Comparison of ENCODE assay signal across 27 mouse cellular contexts in the genomic region with DNA sequence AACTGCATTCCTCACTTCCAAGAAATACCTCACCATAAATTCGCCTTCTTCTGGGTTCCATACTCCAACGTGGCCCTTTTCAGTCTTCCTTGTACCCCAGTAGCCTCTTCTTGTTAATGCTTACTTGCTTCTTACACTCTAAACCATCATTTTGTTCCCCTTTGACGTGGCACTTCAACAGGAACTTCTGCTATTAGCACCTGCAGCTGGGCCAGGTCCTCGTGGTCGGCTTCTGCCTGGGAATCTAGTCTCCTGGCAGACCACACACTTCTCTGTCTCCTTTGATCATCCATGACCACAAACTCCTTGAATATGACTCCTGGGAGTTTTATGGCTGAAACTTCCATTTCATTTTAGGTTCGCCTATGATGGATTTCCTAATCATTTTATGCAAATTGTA.
"Had no signal": no experiment of that assay in that cellular context is flagged by ENCODE, and none has a peak within 500 bp of the region (broad histone marks: within the 10 kb centered on the region; RNA-seq: fewer than 3 reads in every experiment).

No protein-coding gene starts in this region.

- H3K4me2 ChIP-seq: embryonic facial prominence, embryonic 12.5 days; embryonic facial prominence, embryonic 13.5 days; embryonic facial prominence, embryonic 15.5 days; forebrain, embryonic 12.5 days; forebrain, embryonic 13.5 days; forebrain, embryonic 15.5 days had no signal

- H3K9me3 ChIP-seq: embryonic facial prominence, embryonic 10.5 days; embryonic facial prominence, embryonic 12.5 days; embryonic facial prominence, embryonic 13.5 days; embryonic facial prominence, embryonic 15.5 days; forebrain, embryonic 10.5 days; forebrain, embryonic 12.5 days; forebrain, embryonic 13.5 days; forebrain, embryonic 15.5 days had no signal

- H3K4me1 ChIP-seq: embryonic facial prominence, embryonic 10.5 days; embryonic facial prominence, embryonic 12.5 days; embryonic facial prominence, embryonic 13.5 days; embryonic facial prominence, embryonic 15.5 days; forebrain, embryonic 10.5 days; forebrain, embryonic 12.5 days; forebrain, embryonic 13.5 days; forebrain, embryonic 15.5 days had no signal

- H3K9ac ChIP-seq: embryonic facial prominence, embryonic 12.5 days; embryonic facial prominence, embryonic 13.5 days; embryonic facial prominence, embryonic 15.5 days; forebrain, embryonic 12.5 days; forebrain, embryonic 13.5 days; forebrain, embryonic 15.5 days; forebrain, postnatal 0 days had no signal

- H3K27ac ChIP-seq: embryonic facial prominence, embryonic 10.5 days; embryonic facial prominence, embryonic 12.5 days; embryonic facial prominence, embryonic 13.5 days; embryonic facial prominence, embryonic 15.5 days; forebrain, embryonic 10.5 days; forebrain, embryonic 12.5 days; forebrain, embryonic 13.5 days; forebrain, embryonic 15.5 days; gastrocnemius, adult 2 months; heart, adult 2 months had no signal

- DNase-seq: cerebellum, adult 9-10 months; cerebellum, adult 9-11 months; cerebellum, postnatal 10 days; cerebellum, postnatal 14 days; cerebellum, postnatal 25 days; cerebellum, postnatal 36 days; embryo, embryonic 11 days; forebrain, postnatal 0 days; gastrocnemius, adult 2 months; gastrocnemius, postnatal 10 days; gastrocnemius, postnatal 14 days; gastrocnemius, postnatal 25 days; gastrocnemius, postnatal 36 days; heart, adult 11 months; heart, adult 18-20 months; heart, adult 2 months had no signal

- ATAC-seq: forebrain, embryonic 13.5 days; forebrain, embryonic 14.5 days; forebrain, embryonic 15.5 days; forebrain, embryonic 16.5 days; forebrain, postnatal 0 days had no signal

- H3K27me3 ChIP-seq: embryonic facial prominence, embryonic 12.5 days; embryonic facial prominence, embryonic 13.5 days; embryonic facial prominence, embryonic 15.5 days; forebrain, embryonic 12.5 days; forebrain, embryonic 13.5 days; forebrain, embryonic 15.5 days had no signal

- H3K36me3 ChIP-seq: embryonic facial prominence, embryonic 10.5 days; embryonic facial prominence, embryonic 12.5 days; embryonic facial prominence, embryonic 13.5 days; embryonic facial prominence, embryonic 15.5 days; forebrain, embryonic 10.5 days; forebrain, embryonic 12.5 days; forebrain, embryonic 15.5 days had no signal

- H3K4me3 ChIP-seq: embryonic facial prominence, embryonic 10.5 days; embryonic facial prominence, embryonic 12.5 days; embryonic facial prominence, embryonic 13.5 days; embryonic facial prominence, embryonic 15.5 days; erythroblast, embryonic 14.5 days; forebrain, embryonic 10.5 days; forebrain, embryonic 12.5 days; forebrain, embryonic 13.5 days; forebrain, embryonic 15.5 days; gastrocnemius, adult 2 months; heart, adult 2 months had no signal
